Mouse (Mus musculus) midbrain, embryonic 14.5 days (tissue): ENCODE results near the gene Sema5a. TPM values are rescaled to one million over a fixed set of nuclear protein-coding genes. Genes with fewer than 3 reads are reported as not detected.
A peak's percentile ranks its signal among the peaks of the same experiment; 100 is the strongest.
"Not testable (repeated sequence)": the region's sequence is repeated elsewhere in the genome, so short reads cannot be mapped to it uniquely, and the experiment has no call there.

Experiments
- ATAC-seq: fragments of 200-750 bp; cut with Nextera tagmentation; 2 replicates; pipeline ENCODE4 v1.8.0; 2017; ENCODE audit warnings: moderate number of reproducible peaks, moderate library complexity; ENCODE audit not compliant: low FRiP score, low TSS enrichment
- DNase-seq: peaks from one replicate; pipeline ENCODE4 v3.0.0-alpha.2; 2015
- H3K27ac ChIP-seq: fragments of 300-500 bp; sonication (generic); replicated peaks from 2 replicates; pipeline ENCODE4 v1.5.1; 2014; ENCODE audit warnings: mild to moderate bottlenecking, low read depth, low read length, moderate library complexity
- H3K27me3 ChIP-seq: fragments of 300-500 bp; sonication (generic); 2 replicates; pipeline ENCODE4 v1.6.1; 2014; ENCODE audit warnings: low read length, control low read depth, mixed read lengths; ENCODE audit not compliant: control insufficient read depth, insufficient read depth
- H3K36me3 ChIP-seq: fragments of 300-500 bp; sonication (generic); 2 replicates; pipeline ENCODE4 v1.6.1; 2014; ENCODE audit warnings: low read length, control low read depth; ENCODE audit not compliant: control insufficient read depth, insufficient read depth
- H3K4me1 ChIP-seq: fragments of 300-500 bp; sonication (generic); 2 replicates; pipeline ENCODE4 v1.6.1; 2014; ENCODE audit warnings: mild to moderate bottlenecking, antibody characterized with exemption, low read length, control low read depth; ENCODE audit not compliant: control insufficient read depth, insufficient read depth
- H3K4me2 ChIP-seq: fragments of 300-500 bp; sonication (generic); 2 replicates; pipeline ENCODE4 v1.6.1; 2014; ENCODE audit warnings: mild to moderate bottlenecking, low read length, moderate library complexity
- H3K4me3 ChIP-seq: fragments of 300-500 bp; sonication (generic); replicated peaks from 2 replicates; pipeline ENCODE4 v1.5.1; 2014; ENCODE audit warnings: low read depth, low read length
- H3K9ac ChIP-seq: fragments of 300-500 bp; sonication (generic); replicated peaks from 2 replicates; pipeline ENCODE4 v1.6.1; 2014; ENCODE audit warnings: mild to moderate bottlenecking, low read length, moderate library complexity
- H3K9me3 ChIP-seq: fragments of 300-500 bp; sonication (generic); 2 replicates; pipeline ENCODE4 v1.6.1; 2016; ENCODE audit warnings: low read length, control low read depth, mixed read lengths; ENCODE audit not compliant: control insufficient read depth
- WGBS: fragments of 180-500 bp; shearing (Covaris S2); extraction: QIAGEN DNeasy Blood & Tissue Kit; methylation state at CpG from one replicate; pipeline ENCODE4 v1.1.7; 2014; 5-methylcytosine and 5-hydroxymethylcytosine counted together
- polyA plus RNA-seq: library from polyadenylated mRNA; unstranded; fragments of >200 nt; fragmentation: Nextera tagmentation; extraction: Ambion mirVana; gene quantifications from 2 replicates; pipeline ENCODE4 v1.2.1, GENCODE M21; 2014

Sema5a gene
- polyA plus RNA-seq = 4.8 and 6.1 TPM in 2 replicates

DNA sequence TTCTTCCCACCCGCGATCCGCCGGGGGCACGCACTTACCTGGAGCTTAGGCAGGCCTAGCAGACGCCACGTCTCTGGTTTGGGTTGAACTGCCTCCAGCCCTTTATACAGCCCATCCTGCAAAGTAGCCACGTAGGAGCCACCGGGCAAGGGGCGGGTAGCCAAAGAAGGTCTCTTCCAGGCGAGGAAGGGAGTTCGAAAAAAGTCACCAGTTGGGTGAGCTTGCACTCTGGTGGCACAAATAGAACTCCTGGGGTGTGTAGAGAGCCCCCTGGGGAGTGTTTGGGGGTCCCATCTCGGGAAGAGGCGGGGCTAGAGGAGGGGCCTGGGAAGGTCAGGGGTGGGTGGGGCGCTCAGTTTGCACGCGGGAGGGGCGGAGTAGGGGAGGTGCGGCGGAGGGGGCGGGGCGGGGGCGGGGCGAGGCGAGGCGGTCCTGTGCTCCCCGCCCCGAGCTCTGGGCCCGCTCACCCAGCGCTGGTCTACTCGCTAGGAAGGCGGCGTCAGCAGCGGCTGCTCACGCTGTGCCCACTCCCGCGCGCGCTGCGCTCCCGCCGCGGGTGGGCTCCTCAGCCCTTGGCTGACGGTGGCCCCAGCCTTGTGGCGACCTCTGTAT, at the start of gene Sema5a:
TSS of gene Sema5a (plus strand) at position 467 of the 612 bp plus-strand sequence.
- ATAC-seq = peak; percentile 86
- DNase-seq = peak; percentile 80
- 1% methylated on average over 36 of the region's 45 CpGs for WGBS
- H3K36me3 ChIP-seq = no peaks in the 10 kb centered on the region
- H3K9ac ChIP-seq = peak within 1 kb of the TSS; percentile 55
- H3K9me3 ChIP-seq = no peaks in the 10 kb centered on the region
- 0 out of 2 replicates have a peak within 1 kb of the TSS, but pooled peaks have one; percentile 26 for H3K27ac ChIP-seq
- H3K27me3 ChIP-seq = peaks cover 4% of the 10 kb centered on the region; the same call in 1 of the 2 replicates
- H3K4me2 ChIP-seq = peak within 1 kb of the TSS; percentile 100
- H3K4me1 ChIP-seq = no peaks in the 10 kb centered on the region
- peak within 1 kb of the TSS; percentile 54 for H3K4me3 ChIP-seq

DNA sequence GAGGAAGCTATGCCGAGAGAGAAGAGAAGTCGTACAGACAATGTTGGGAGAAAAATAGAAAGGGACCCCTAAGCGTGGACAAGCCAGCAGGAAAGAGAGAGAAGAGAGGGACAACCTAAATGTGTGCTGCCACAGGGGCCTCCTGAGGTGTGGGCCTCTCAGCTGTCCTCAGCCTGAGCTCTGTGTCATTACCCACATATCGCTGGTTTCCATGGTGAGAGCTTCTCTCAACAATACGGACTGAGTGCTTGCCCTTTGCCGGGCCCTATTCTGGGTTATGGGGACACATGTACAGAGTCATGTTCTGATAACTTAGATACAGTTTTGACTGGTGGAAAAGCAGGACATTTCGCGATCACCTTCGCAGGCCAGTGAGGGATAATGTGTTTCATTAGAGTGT, 46.5 kb upstream of the Sema5a start:
- no peaks in the 10 kb centered on the region for H3K27me3 ChIP-seq
- H3K4me2 ChIP-seq = no peak overlapping the region
- no peaks in the 10 kb centered on the region for H3K9me3 ChIP-seq
- H3K27ac ChIP-seq = no peak overlapping the region
- 68% methylated on average over 9 of the region's 9 CpGs for WGBS
- no peak overlapping the region for H3K9ac ChIP-seq
- ATAC-seq = no peak
- H3K4me1 ChIP-seq = 0 out of 2 replicates have a peak, but pooled peaks cover 4% of the 10 kb centered on the region
- H3K36me3 ChIP-seq = no peaks in the 10 kb centered on the region
- no peak overlapping the region for H3K4me3 ChIP-seq
- no peak for DNase-seq

DNA sequence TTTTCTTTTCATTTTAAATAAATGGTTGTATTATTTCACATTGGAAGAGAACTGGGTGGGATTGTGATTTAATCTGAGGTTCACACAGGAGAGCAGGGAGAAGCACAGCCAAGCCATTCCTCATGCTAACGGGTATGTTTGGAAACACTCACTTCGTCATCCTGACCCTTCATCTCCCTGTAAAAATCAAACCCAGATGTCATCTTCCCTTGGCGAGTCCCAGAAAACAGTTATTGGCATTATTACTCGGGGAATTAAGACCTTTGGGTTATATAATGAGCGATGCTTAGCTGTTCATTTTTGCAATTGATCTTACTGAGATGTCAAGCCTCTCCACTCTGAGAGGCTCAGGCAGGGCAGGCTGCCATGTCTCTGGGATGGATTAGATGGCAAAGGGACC, 46.0 kb upstream of the Sema5a start:
- no peak overlapping the region for H3K4me3 ChIP-seq
- no peak for ATAC-seq
- WGBS = 84% methylated on average over 5 of the region's 5 CpGs
- no peak overlapping the region for H3K9ac ChIP-seq
- no peak for DNase-seq
- H3K9me3 ChIP-seq = no peaks in the 10 kb centered on the region
- no peaks in the 10 kb centered on the region for H3K36me3 ChIP-seq
- no peak overlapping the region for H3K4me2 ChIP-seq
- 0 out of 2 replicates have a peak, but pooled peaks cover 4% of the 10 kb centered on the region for H3K4me1 ChIP-seq
- no peaks in the 10 kb centered on the region for H3K27me3 ChIP-seq
- H3K27ac ChIP-seq = no peak overlapping the region

DNA sequence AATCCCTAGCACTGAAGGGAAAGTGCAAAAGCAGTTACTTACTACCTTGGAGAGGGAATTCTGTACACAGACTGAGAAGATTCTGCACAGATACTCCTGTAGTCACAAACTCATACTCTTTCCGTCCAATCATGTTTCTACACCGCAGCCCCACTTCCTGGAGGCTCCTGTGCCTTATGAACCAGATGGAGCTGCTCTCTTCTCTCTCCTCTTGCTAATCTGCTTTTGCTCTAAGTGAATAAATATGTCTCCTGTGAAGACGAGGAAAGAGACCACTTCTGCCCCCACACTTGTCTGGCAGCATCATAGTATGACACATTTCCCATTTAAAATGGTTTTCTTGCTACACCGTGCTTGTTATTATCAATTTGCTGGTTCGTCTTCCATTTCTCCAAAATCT, 41.4 kb upstream of the Sema5a start:
- Histone ChIP-seq H3K27ac (no peak overlapping the region), H3K27me3 (no peaks in the 10 kb centered on the region), H3K9me3 (no peaks in the 10 kb centered on the region), H3K36me3 (no peaks in the 10 kb centered on the region), H3K4me3 (no peak overlapping the region), H3K4me1 (0 out of 2 replicates have a peak, but pooled peaks cover under 1% of the 10 kb centered on the region), H3K9ac (no peak overlapping the region), H3K4me2 (no peak overlapping the region)
- DNase-seq = no peak
- no peak for ATAC-seq
- WGBS = 88% methylated on average over 5 of the region's 5 CpGs

DNA sequence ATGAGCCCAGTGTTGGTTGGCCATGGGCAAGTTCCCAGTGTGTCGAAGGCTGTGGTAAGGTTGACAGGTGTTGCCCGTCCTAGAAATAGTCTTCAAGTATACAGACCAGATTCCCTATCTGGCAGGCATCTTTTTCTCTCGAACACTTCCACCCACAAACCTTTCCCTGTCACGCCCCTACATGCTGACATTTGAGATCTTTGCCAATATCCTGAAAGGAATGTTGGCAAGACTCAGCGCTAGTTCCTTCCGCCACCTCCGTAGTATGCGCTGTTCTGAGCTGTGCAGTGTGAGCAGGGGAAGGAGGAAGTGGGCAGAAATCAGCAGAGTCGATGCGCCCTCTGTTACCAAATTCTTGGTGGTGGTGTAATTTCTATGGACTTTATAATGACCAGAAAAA, 39.7 kb upstream of the Sema5a start:
- Histone ChIP-seq H3K4me1 (no peaks in the 10 kb centered on the region), H3K36me3 (no peaks in the 10 kb centered on the region), H3K9me3 (no peaks in the 10 kb centered on the region), H3K4me3 (no peak overlapping the region), H3K9ac (no peak overlapping the region), H3K27ac (no peak overlapping the region), H3K4me2 (no peak overlapping the region), H3K27me3 (no peaks in the 10 kb centered on the region)
- 95% methylated on average over 10 of the region's 10 CpGs for WGBS
- ATAC-seq (no peak), DNase-seq (no peak)

DNA sequence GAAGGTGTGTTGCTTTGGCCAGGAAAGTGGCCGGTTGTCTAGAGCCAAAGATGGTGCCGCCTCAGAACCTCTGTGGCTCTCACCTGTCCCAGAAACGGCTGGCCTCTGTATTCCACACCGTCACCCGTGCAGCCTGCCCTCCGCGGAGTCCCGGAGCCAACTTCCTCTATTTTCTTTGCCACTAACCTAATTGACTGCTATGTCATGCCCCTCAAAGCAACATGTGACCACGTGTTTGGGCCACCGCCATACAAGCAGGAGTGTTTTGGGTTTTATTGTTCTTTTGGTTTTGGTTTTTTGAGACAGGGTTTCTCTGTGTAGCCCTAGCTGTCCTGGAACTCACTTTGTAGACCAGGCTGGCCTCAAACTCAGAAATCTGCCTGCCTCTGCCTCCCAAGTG, 29.9 kb upstream of the Sema5a start:
- not testable (repeated sequence) for H3K9ac ChIP-seq, H3K4me3 ChIP-seq, DNase-seq, H3K27me3 ChIP-seq, H3K9me3 ChIP-seq, H3K36me3 ChIP-seq, H3K4me1 ChIP-seq, H3K4me2 ChIP-seq, H3K27ac ChIP-seq, ATAC-seq
- WGBS = 95% methylated on average over 10 of the region's 10 CpGs

DNA sequence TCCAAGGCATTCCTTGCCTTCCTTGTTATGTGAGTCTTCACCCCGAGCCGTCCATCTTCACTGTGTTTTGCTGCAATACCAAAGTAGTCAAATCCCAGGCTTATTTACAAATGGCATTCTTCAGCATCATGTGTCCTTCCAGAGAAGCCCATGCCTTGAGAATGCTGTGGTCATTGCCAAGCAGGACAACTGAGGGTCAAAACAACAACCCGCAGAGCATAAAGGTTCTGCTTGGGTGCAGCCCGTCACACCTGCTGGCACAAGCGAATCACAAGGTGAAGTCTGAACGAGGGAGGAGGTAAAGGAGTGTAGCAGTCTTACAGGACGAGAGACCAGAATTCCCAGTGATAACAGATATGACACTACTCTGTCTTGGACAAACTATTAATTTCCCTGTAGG, 21.6 kb upstream of the Sema5a start:
- no peak for DNase-seq
- no peak for ATAC-seq

DNA sequence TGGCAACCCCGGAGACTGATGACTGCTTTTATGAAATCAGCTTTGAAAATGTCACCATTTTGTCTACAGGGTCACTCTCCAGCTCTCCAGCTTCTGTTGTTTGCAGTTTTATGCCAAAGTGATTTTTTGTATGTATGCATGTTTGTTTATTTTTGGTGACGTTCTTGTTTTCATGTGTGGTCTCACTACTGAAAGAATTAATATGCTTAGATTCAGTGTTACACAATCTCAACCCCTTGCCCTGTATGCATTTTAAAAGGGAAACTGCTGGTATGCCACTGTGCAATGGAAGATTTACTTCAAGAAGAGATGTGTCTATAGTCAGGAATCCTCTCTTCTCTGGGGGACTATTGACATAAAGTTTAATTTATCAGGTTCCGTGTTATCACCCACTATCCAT, 19.2 kb upstream of the Sema5a start:
- ATAC-seq = no peak
- WGBS = 93% methylated on average over 3 of the region's 3 CpGs
- Histone ChIP-seq H3K4me1 (no peaks in the 10 kb centered on the region), H3K36me3 (no peaks in the 10 kb centered on the region), H3K4me2 (no peak overlapping the region), H3K4me3 (no peak overlapping the region), H3K27me3 (no peaks in the 10 kb centered on the region), H3K9ac (no peak overlapping the region), H3K27ac (no peak overlapping the region), H3K9me3 (no peaks in the 10 kb centered on the region)
- no peak for DNase-seq

More for the DNA sequence above, 21.6 kb upstream of the Sema5a start:
- no peaks in the 10 kb centered on the region for H3K27me3 ChIP-seq
- H3K4me1 ChIP-seq = no peaks in the 10 kb centered on the region
- 88% methylated on average over 7 of the region's 7 CpGs for WGBS
- H3K27ac ChIP-seq = no peak overlapping the region
- no peak overlapping the region for H3K9ac ChIP-seq
- no peaks in the 10 kb centered on the region for H3K9me3 ChIP-seq
- H3K4me3 ChIP-seq = no peak overlapping the region
- H3K4me2 ChIP-seq = no peak overlapping the region
- no peaks in the 10 kb centered on the region for H3K36me3 ChIP-seq

DNA sequence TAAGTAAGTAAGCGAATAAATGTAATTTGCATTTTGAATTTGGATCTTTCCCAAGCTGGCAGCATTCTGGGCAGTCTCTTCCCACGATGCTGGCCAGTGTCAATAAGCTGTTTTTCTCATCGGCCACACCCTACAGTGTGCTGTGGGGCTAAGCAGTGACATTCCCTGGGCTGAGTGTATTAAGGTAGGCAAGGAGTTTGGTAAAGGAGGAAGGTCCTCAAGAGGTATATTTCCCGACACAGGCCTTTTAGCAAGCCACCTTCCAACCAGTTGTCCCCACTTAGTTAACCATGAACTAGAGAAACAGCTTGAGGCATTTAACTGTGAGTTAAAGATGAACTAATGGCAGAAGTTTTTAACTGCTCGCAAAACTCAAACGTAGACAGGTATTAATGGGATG, 18.2 kb upstream of the Sema5a start:
- H3K9ac ChIP-seq = no peak overlapping the region
- H3K4me1 ChIP-seq = no peaks in the 10 kb centered on the region
- no peaks in the 10 kb centered on the region for H3K9me3 ChIP-seq
- WGBS = 90% methylated on average over 6 of the region's 6 CpGs
- no peaks in the 10 kb centered on the region for H3K27me3 ChIP-seq
- no peak for DNase-seq
- no peak overlapping the region for H3K27ac ChIP-seq
- H3K4me2 ChIP-seq = no peak overlapping the region
- no peak overlapping the region for H3K4me3 ChIP-seq
- no peaks in the 10 kb centered on the region for H3K36me3 ChIP-seq
- ATAC-seq = no peak
